Mouse (Mus musculus) embryonic facial prominence, embryonic 15.5 days (tissue): ENCODE data around the gene Ubox5. TPM values are rescaled to one million over a fixed set of nuclear protein-coding genes. Genes with fewer than 3 reads are reported as not detected.
"Not testable (repeated sequence)": the region's sequence is repeated elsewhere in the genome, so short reads cannot be mapped to it uniquely, and the experiment has no call there.

Source experiments
- ATAC-seq: fragments of 200-750 bp; cut with Nextera tagmentation; 2 replicates; pipeline ENCODE4 v1.8.0; 2017; ENCODE audit warnings: low read depth, moderate TSS enrichment; ENCODE audit not compliant: insufficient number of reproducible peaks, low FRiP score, low TSS enrichment
- H3K27ac ChIP-seq: fragments of 300-500 bp; sonication (generic); replicated peaks from 2 replicates; pipeline ENCODE4 v1.5.1; 2015; ENCODE audit warnings: mild to moderate bottlenecking, inconsistent platforms
- H3K27me3 ChIP-seq: fragments of 300-500 bp; sonication (generic); 2 replicates; pipeline ENCODE4 v1.6.1; 2015; ENCODE audit warnings: inconsistent platforms
- H3K36me3 ChIP-seq: fragments of 300-500 bp; sonication (generic); 2 replicates; pipeline ENCODE4 v1.6.1; 2015; ENCODE audit warnings: mild to moderate bottlenecking, inconsistent platforms
- H3K4me1 ChIP-seq: fragments of 300-500 bp; sonication (generic); 2 replicates; pipeline ENCODE4 v1.6.1; 2015; ENCODE audit warnings: inconsistent platforms
- H3K4me2 ChIP-seq: fragments of 300-500 bp; sonication (generic); replicated peaks from 2 replicates; pipeline ENCODE4 v1.6.1; 2015; ENCODE audit warnings: mild to moderate bottlenecking, inconsistent platforms
- H3K4me3 ChIP-seq: fragments of 300-500 bp; sonication (generic); replicated peaks from 2 replicates; pipeline ENCODE4 v1.5.1; 2015; ENCODE audit warnings: mild to moderate bottlenecking, inconsistent platforms
- H3K9ac ChIP-seq: fragments of 300-500 bp; sonication (generic); 2 replicates; pipeline ENCODE4 v1.6.1; 2015; ENCODE audit warnings: inconsistent platforms
- H3K9me3 ChIP-seq: fragments of 300-500 bp; sonication (generic); replicated peaks from 2 replicates; pipeline ENCODE4 v1.6.1; 2016; ENCODE audit warnings: inconsistent platforms
- WGBS: fragments of 180-500 bp; shearing (Covaris S2); methylation state at CpG from one replicate; pipeline ENCODE4 v1.1.7; 2015; 5-methylcytosine and 5-hydroxymethylcytosine counted together
- polyA plus RNA-seq: library from polyadenylated mRNA; unstranded; fragments of >200 nt; fragmentation: Nextera tagmentation; extraction: Ambion mirVana; gene quantifications from 2 replicates; pipeline ENCODE4 v1.2.1, GENCODE M21; 2015

The Ubox5 gene
- polyA plus RNA-seq, 1 experiment from 2014 or later, result 11.8 TPM

DNA sequence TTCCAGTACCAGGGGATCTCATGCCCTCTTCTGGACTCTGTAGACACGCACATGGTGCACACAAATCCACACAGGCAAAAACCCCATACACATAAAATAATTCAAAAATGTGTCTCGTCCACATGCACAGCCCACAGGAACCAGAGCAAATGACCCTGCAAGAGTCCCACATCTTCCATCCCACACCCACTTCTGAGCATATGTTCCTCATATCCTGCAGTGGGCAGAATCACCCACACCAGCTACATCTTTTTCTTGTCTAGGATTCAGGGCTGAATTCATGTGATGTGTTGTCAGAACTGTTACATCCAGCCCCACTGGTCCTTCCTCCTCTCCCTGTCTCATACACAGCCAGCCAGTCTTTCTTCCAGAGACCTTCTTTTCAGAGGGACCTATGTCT, 23.5 kb upstream of the Ubox5 start:
- H3K4me3 ChIP-seq, result no peak overlapping the region
- peaks cover 70% of the 10 kb centered on the region for H3K36me3 ChIP-seq
- WGBS, result 78% methylated on average over 2 of the region's 2 CpGs
- H3K9me3 ChIP-seq, result no peaks in the 10 kb centered on the region
- no peaks in the 10 kb centered on the region for H3K27me3 ChIP-seq
- H3K9ac ChIP-seq, result no peak overlapping the region
- ATAC-seq, result no peak
- H3K27ac ChIP-seq, result no peak overlapping the region
- H3K4me1 ChIP-seq, result no peaks in the 10 kb centered on the region
- no peak overlapping the region for H3K4me2 ChIP-seq

- WGBS, result 79% methylated on average over 6 of the region's 6 CpGs
- ATAC-seq, H3K9me3 ChIP-seq, H3K4me1 ChIP-seq, H3K27ac ChIP-seq, H3K9ac ChIP-seq, H3K27me3 ChIP-seq, H3K4me3 ChIP-seq, H3K4me2 ChIP-seq: not testable (repeated sequence)
- H3K36me3 ChIP-seq, result peaks cover 36% of the 10 kb centered on the region
Observed at GRCm38 (mm10) chr2:130649028-130649427, 19.2 kb upstream of the Ubox5 start.

DNA sequence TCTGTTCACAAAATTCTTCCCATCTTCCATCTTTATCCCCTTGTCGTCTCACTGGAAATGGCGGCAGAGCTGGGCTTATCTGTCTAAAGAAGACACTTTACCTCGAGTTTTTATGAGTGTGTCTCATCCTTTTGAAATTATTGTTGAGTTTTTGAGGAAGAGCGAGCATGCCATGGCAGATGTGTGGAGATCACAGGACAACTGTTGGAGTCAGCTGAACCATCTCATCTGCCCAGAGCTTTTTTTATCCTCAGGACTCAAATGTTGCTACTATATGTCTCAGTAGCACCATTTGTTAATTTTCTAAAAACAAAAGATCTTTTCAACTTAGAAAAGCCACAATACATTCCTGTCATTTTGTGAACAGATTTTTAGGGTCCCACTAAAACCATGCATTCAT, 15.4 kb upstream of the Ubox5 start:
- no peak for ATAC-seq
- Histone ChIP-seq H3K27ac (no peak overlapping the region), H3K9ac (no peak overlapping the region), H3K36me3 (peaks cover 5% of the 10 kb centered on the region; the same call in 1 of the 2 replicates), H3K4me2 (no peak overlapping the region), H3K4me3 (no peak overlapping the region), H3K9me3 (no peaks in the 10 kb centered on the region), H3K4me1 (peaks cover 13% of the 10 kb centered on the region; the same call in 1 of the 2 replicates), H3K27me3 (no peaks in the 10 kb centered on the region)
- WGBS, result 80% methylated on average over 4 of the region's 4 CpGs

- Histone ChIP-seq H3K4me3 (peak within 1 kb of the TSS; percentile 74), H3K27ac (no peak within 1 kb of the TSS; the same call in 1 of the 2 replicates), H3K36me3 (0 out of 2 replicates have a peak, but pooled peaks cover 3% of the 10 kb centered on the region), H3K4me2 (peak within 1 kb of the TSS; percentile 96), H3K9me3 (no peaks in the 10 kb centered on the region), H3K4me1 (peaks cover 17% of the 10 kb centered on the region), H3K9ac (peak within 1 kb of the TSS; percentile 56), H3K27me3 (peaks cover 5% of the 10 kb centered on the region; the same call in 1 of the 2 replicates)
- 3% methylated on average over 40 of the region's 40 CpGs for WGBS
- ATAC-seq, result peak; percentile 94
Observed at GRCm38 (mm10) chr2:130642684-130643369, 13.0 kb upstream of the Ubox5 start, which contains the start of gene Lzts3. Gene Lzts3 (minus strand): TSS chr2:130642803.

- Histone ChIP-seq H3K27me3 (peaks cover 11% of the 10 kb centered on the region), H3K4me2 (peak overlapping the region; percentile 96), H3K9me3 (no peaks in the 10 kb centered on the region), H3K9ac (peak overlapping the region; percentile 56), H3K27ac (no peak overlapping the region; the same call in 1 of the 2 replicates), H3K4me1 (peaks cover 20% of the 10 kb centered on the region), H3K36me3 (0 out of 2 replicates have a peak, but pooled peaks cover 2% of the 10 kb centered on the region), H3K4me3 (peak overlapping the region; percentile 74)
- 1% methylated on average over 25 of the region's 27 CpGs for WGBS
- ATAC-seq, result peak; percentile 20; the same call in 1 of the 2 replicates
Observed at GRCm38 (mm10) chr2:130642197-130642660, 12.4 kb upstream of the Ubox5 start.

DNA sequence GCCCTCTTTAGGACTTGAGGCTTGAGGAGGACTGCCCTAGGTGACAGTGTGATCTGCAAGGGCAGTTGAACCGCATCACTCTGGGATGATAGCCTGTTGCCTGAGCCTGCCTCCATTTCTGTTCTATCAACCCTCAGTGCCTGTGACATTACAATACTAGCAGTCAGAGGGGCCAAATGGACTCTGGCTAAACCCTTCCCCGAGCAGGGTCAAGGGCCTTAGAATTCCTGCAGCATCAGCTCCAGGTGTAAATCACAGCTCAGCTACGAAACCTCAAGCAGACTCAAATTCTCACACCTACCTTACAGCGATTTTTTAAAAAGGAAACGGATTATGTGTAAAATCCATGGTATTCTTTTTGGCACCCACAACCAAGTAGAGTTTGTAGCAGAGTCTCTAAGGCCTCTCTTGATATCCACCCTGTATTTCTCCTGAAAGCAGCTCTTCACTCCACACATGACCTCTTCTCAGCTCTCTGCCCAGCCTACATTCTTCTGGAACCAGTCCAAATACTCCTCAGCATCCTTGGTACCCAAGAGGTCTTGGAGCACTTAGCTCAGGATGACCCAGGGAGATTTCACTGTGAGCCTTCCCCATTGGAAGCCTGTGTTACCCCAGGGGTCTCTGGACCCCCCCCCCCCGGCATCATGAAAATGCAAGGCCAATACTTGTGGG, 11.7 kb upstream of the Ubox5 start:
- WGBS, result 65% methylated on average over 6 of the region's 6 CpGs
- Histone ChIP-seq H3K4me2 (peak overlapping the region; percentile 96; the same call in 1 of the 2 replicates), H3K27me3 (peaks cover 19% of the 10 kb centered on the region), H3K9me3 (no peaks in the 10 kb centered on the region), H3K36me3 (no peaks in the 10 kb centered on the region), H3K27ac (no peak overlapping the region), H3K4me3 (peak overlapping the region; percentile 74), H3K9ac (no peak overlapping the region), H3K4me1 (peaks cover 20% of the 10 kb centered on the region)
- no peak for ATAC-seq

- Histone ChIP-seq H3K4me1 (peaks cover 39% of the 10 kb centered on the region), H3K4me3 (no peak overlapping the region), H3K27me3 (peaks cover 41% of the 10 kb centered on the region), H3K9ac (no peak overlapping the region), H3K9me3 (no peaks in the 10 kb centered on the region), H3K4me2 (no peak overlapping the region), H3K27ac (no peak overlapping the region), H3K36me3 (no peaks in the 10 kb centered on the region)
- WGBS, result 81% methylated on average over 6 of the region's 6 CpGs
- no peak for ATAC-seq
Observed at GRCm38 (mm10) chr2:130639276-130639675, 9.4 kb upstream of the Ubox5 start.

DNA sequence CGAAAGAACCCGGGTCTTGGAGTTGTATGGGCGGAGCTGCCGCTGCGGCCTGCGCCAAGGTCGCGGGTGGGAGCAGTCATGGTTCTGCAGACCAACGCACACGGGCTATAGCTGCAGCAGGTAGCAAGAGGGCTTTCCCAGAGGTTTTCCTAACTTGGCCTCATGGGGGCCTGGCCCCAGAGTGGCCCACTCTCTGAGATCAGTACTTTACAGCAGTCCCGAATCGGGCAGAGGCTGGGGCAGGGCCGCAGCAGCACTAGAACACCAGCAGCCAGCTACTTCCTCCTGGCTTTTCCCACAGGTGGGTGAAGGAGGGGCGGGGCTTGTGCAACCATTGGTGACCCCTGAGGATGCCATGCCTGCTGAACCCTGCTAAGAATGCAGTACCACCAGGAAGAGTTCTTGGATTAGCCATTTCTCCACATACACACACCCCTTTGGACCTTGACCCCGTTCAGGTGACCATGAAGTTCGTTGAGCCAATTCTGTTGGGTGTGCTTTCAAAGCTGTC, 8.3 kb upstream of the Ubox5 start:
- H3K9me3 ChIP-seq, result no peaks in the 10 kb centered on the region
- H3K4me3 ChIP-seq, result no peak overlapping the region
- 34% methylated on average over 16 of the region's 16 CpGs for WGBS
- ATAC-seq, result no peak
- H3K9ac ChIP-seq, result no peak overlapping the region
- no peaks in the 10 kb centered on the region for H3K36me3 ChIP-seq
- peaks cover 49% of the 10 kb centered on the region for H3K27me3 ChIP-seq
- no peak overlapping the region for H3K4me2 ChIP-seq
- H3K4me1 ChIP-seq, result peaks cover 45% of the 10 kb centered on the region
- H3K27ac ChIP-seq, result no peak overlapping the region

- 26% methylated on average over 21 of the region's 21 CpGs for WGBS
- Histone ChIP-seq H3K4me2 (peak overlapping the region; percentile 76), H3K27me3 (peaks cover 49% of the 10 kb centered on the region), H3K9ac (no peak overlapping the region), H3K27ac (no peak overlapping the region), H3K9me3 (no peaks in the 10 kb centered on the region), H3K4me3 (peak overlapping the region; percentile 44), H3K4me1 (peaks cover 32% of the 10 kb centered on the region), H3K36me3 (no peaks in the 10 kb centered on the region)
- ATAC-seq, result no peak
Observed at GRCm38 (mm10) chr2:130635847-130636246, 6.0 kb upstream of the Ubox5 start.

GRCm38 (mm10) chr2:130634739-130635411, 5.0 kb upstream of the Ubox5 start:
- peak; percentile 53 for ATAC-seq
- H3K36me3 ChIP-seq, result no peaks in the 10 kb centered on the region
- no peak overlapping the region for H3K27ac ChIP-seq
- no peaks in the 10 kb centered on the region for H3K9me3 ChIP-seq
- peaks cover 32% of the 10 kb centered on the region for H3K4me1 ChIP-seq
- H3K9ac ChIP-seq, result peak overlapping the region; percentile 27; the same call in 1 of the 2 replicates
- H3K27me3 ChIP-seq, result peaks cover 49% of the 10 kb centered on the region
- WGBS, result 2% methylated on average over 38 of the region's 38 CpGs
- peak overlapping the region; percentile 76 for H3K4me2 ChIP-seq
- H3K4me3 ChIP-seq, result peak overlapping the region; percentile 44
